In the genomic region with DNA sequence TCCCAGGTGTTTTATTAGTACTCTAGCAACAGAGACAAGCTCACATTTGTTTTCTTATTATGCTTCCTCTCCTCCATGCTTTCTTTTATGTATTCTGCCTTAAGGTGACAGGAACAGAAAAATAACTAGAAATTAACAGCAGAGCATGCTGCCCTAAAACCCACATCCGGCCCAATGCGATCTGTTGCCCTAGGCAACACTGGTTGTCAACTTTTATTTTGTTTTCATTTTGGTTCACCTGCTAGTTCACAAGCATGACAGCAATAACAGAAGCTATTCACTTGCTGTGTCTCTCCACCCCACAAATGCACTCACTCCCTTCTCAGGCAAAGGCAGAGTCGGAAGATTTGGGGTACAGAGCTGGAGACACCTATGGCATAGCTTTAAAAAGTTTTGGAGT, we compare ENCODE assay signal across 13 mouse cellular contexts. TPM values are rescaled to one million over a fixed set of nuclear protein-coding genes. Genes with fewer than 3 reads are reported as not detected.
DNase-seq lines count a peak whose midpoint lies in the region; ATAC-seq lines count a peak whose summit lies in the region.
"Had no signal": no experiment of that assay in that cellular context is flagged by ENCODE, and none has a peak within 500 bp of the region (broad histone marks: within the 10 kb centered on the region; RNA-seq: fewer than 3 reads in every experiment).

No protein-coding gene starts in this region.

- peak; percentile 92 for DNase-seq in CD4-positive helper T cell, adult 2 months (ENCODE audit: low read depth, low spot score)
- peak; percentile 84 to 86 for DNase-seq in natural killer cell, adult 2 months (ENCODE audit: low spot score in 2 of 2)
- peak; percentile 92 for DNase-seq in thymus, postnatal 0 days (ENCODE audit: low spot score)
- no peak for DNase-seq in layer of hippocampus, postnatal 10 days (ENCODE audit: low spot score in 2 of 2)
- DNase-seq in layer of hippocampus, adult 9-11 months = no peak
- DNase-seq: adrenal gland, postnatal 36 days; heart, postnatal 4 days; kidney, postnatal 4 days; liver had no signal

- ATAC-seq in common myeloid progenitor, adult 5-6 weeks (replicated peaks; ENCODE audit: low read depth, poor library complexity, severe bottlenecking) = peak; percentile 87
- no peak for ATAC-seq in erythroid progenitor cell, adult 5-6 weeks (replicated peaks; ENCODE audit: low FRiP score, poor library complexity, severe bottlenecking)
- ATAC-seq: intestine, embryonic 16.5 days; midbrain, embryonic 15.5 days had no signal

RNA-seq across cellular contexts. Expression of a gene that starts 10.3 kb away (rescaled TPM):
- total RNA-seq in common myeloid progenitor, adult 5-6 weeks (2017) = 24.3 and 43.8 TPM in 2 replicates
- polyA plus RNA-seq in thymus, postnatal 0 days (2015; fragmentation: Nextera tagmentation; extraction: Ambion mirVana) = 51.9 and 63.0 TPM in 2 replicates
- total RNA-seq in layer of hippocampus, postnatal 10 days (2021) = 1 to 10 TPM; 6.3 to 6.4 TPM
- 41.8 and 60.8 TPM in 2 replicates for total RNA-seq in erythroid progenitor cell, adult 5-6 weeks (2015; ENCODE audit: low replicate concordance)
- 7.2 and 16.9 TPM in 2 replicates for total RNA-seq in erythroid progenitor cell, adult 5-6 weeks (2017; ENCODE audit: low replicate concordance)

Comparison
In these comparisons a context has a peak if more than half of its experiments do, and no peak if none do; other contexts are left out.
1. DNase-seq: peak in CD4-positive helper T cell, adult 2 months (single experiment), natural killer cell, adult 2 months (2 of 2) and thymus, postnatal 0 days (single experiment); none in layer of hippocampus, postnatal 10 days (0 of 2) and layer of hippocampus, adult 9-11 months (single experiment).